Mouse (Mus musculus): Measurements from ENCODE around the gene Gm12216.
"Not testable (repeated sequence)": the region's sequence is repeated elsewhere in the genome, so short reads cannot be mapped to it uniquely, and the experiment has no call there.

The Gm12216 gene

GRCm38 (mm10) chr11:53768422-53769184, 90.5 kb downstream of the Gm12216 start:
- no peak for DNase-seq

GRCm38 (mm10) chr11:53764581-53764980, 94.5 kb downstream of the Gm12216 start:
- DNase-seq, result no peak

- peak; percentile 68 to 75 for DNase-seq
Observed at GRCm38 (mm10) chr11:53763496-53764140, 95.4 kb downstream of the Gm12216 start.

- DNase-seq, result peak; percentile 39 to 51
Observed at GRCm38 (mm10) chr11:53762827-53763495, 96.1 kb downstream of the Gm12216 start.

- no peak for DNase-seq
Observed at GRCm38 (mm10) chr11:53762426-53762825, 96.6 kb downstream of the Gm12216 start.

- DNase-seq, result peak; percentile 43 to 49
Observed at GRCm38 (mm10) chr11:53761822-53762221, 97.2 kb downstream of the Gm12216 start.

- DNase-seq, result no peak
Observed at GRCm38 (mm10) chr11:53761284-53761683, 97.8 kb downstream of the Gm12216 start.

- no peak for DNase-seq
Observed at GRCm38 (mm10) chr11:53759545-53760406, 99.3 kb downstream of the Gm12216 start.

GRCm38 (mm10) chr11:53758791-53759351, 100.2 kb downstream of the Gm12216 start:
- DNase-seq, result no peak

- DNase-seq, result not testable (repeated sequence)
Observed at GRCm38 (mm10) chr11:53758033-53758432, 101.0 kb downstream of the Gm12216 start.

- DNase-seq, result no peak
Observed at GRCm38 (mm10) chr11:53757612-53758011, 101.4 kb downstream of the Gm12216 start.

- no peak for DNase-seq
Observed at GRCm38 (mm10) chr11:53755011-53755595, 104.0 kb downstream of the Gm12216 start.

- DNase-seq, result no peak
Observed at GRCm38 (mm10) chr11:53749716-53750352, 109.2 kb downstream of the Gm12216 start.

GRCm38 (mm10) chr11:53749306-53749705, 109.8 kb downstream of the Gm12216 start:
- no peak for DNase-seq

- DNase-seq, result no peak
Observed at GRCm38 (mm10) chr11:53748614-53749013, 110.4 kb downstream of the Gm12216 start.

GRCm38 (mm10) chr11:53747985-53748384, 111.1 kb downstream of the Gm12216 start:
- DNase-seq, result no peak

- DNase-seq, result no peak
Observed at GRCm38 (mm10) chr11:53745260-53745659, 113.8 kb downstream of the Gm12216 start.

GRCm38 (mm10) chr11:53742353-53742752, 116.7 kb downstream of the Gm12216 start:
- no peak for DNase-seq

- peak; percentile 50 to 53 for DNase-seq
Observed at GRCm38 (mm10) chr11:53737573-53737946, 121.5 kb downstream of the Gm12216 start.

- peak; percentile 48 to 50 for DNase-seq
Observed at GRCm38 (mm10) chr11:53736771-53737572, 122.1 kb downstream of the Gm12216 start.

Measured in cerebellum, postnatal 36 days (tissue).